Mouse (Mus musculus) liver, embryonic 14.5 days (tissue): ENCODE results near the gene Kcnj6. TPM values are rescaled to one million over a fixed set of nuclear protein-coding genes. Genes with fewer than 3 reads are reported as not detected.

Experiments
- ATAC-seq: fragments of 200-750 bp; cut with Nextera tagmentation; 2 replicates; pipeline ENCODE4 v1.8.0; 2017; ENCODE audit warnings: moderate number of reproducible peaks, mild to moderate bottlenecking, moderate library complexity; ENCODE audit not compliant: insufficient read depth
- DNase-seq, 3 experiments: peaks; one replicate each; pipeline ENCODE4 v3.0.0-alpha.2; 2012 to 2013; ENCODE audit warnings: low read depth in 3 of 3, low spot score in 3 of 3
- H3K27ac ChIP-seq: fragments of 300-500 bp; sonication (generic); 2 replicates; pipeline ENCODE4 v1.5.1; 2014; ENCODE audit warnings: moderate library complexity, mild to moderate bottlenecking, control low read depth, inconsistent platforms
- H3K27me3 ChIP-seq: fragments of 300-500 bp; sonication (generic); 2 replicates; pipeline ENCODE4 v1.6.1; 2014; ENCODE audit warnings: mild to moderate bottlenecking, low read length, moderate library complexity; ENCODE audit not compliant: control insufficient read depth, insufficient read depth
- H3K36me3 ChIP-seq: fragments of 300-500 bp; sonication (generic); replicated peaks from 2 replicates; pipeline ENCODE4 v1.6.1; 2014; ENCODE audit warnings: low read depth; ENCODE audit not compliant: control insufficient read depth, insufficient read depth
- H3K4me1 ChIP-seq, 2 experiments: fragments of 200-500 bp in 1 of 2; fragments of 300-500 bp in 1 of 2; sonication (generic) in 1 of 2; replicated peaks; 2 replicates each; pipeline ENCODE4 v1.6.1; 2012 to 2014; ENCODE audit warnings: antibody characterized with exemption in 1 of 2, inconsistent platforms in 1 of 2, low read length in 1 of 2; ENCODE audit not compliant: control insufficient read depth in 2 of 2, insufficient read depth in 2 of 2
- H3K4me2 ChIP-seq: fragments of 300-500 bp; sonication (generic); 2 replicates; pipeline ENCODE4 v1.6.1; 2014; ENCODE audit warnings: low read depth, mild to moderate bottlenecking, control low read depth, moderate library complexity
- H3K4me3 ChIP-seq, 2 experiments: fragments of 200-500 bp in 1 of 2; fragments of 300-500 bp in 1 of 2; sonication (generic) in 1 of 2; 2 replicates each; pipeline ENCODE4 v1.5.1; 2012 to 2014; ENCODE audit warnings: low read depth in 2 of 2, low read length in 2 of 2, mild to moderate bottlenecking in 2 of 2, control low read depth in 1 of 2, inconsistent platforms in 1 of 2, moderate library complexity in 1 of 2; ENCODE audit not compliant: insufficient read depth in 1 of 2
- H3K9ac ChIP-seq: fragments of 300-500 bp; sonication (generic); replicated peaks from 2 replicates; pipeline ENCODE4 v1.6.1; 2014; ENCODE audit warnings: mild to moderate bottlenecking, control low read depth, moderate library complexity
- H3K9me3 ChIP-seq: fragments of 300-500 bp; sonication (generic); 2 replicates; pipeline ENCODE4 v1.6.1; 2016; ENCODE audit warnings: low read length, mixed read lengths; ENCODE audit not compliant: control insufficient read depth
- CTCF ChIP-seq: IDR thresholded peaks from 2 replicates; pipeline ENCODE4 v1.5.1; 2016; ENCODE audit warnings: antibody characterized with exemption, low read depth, control low read depth
- EP300 ChIP-seq: IDR thresholded peaks from 2 replicates; pipeline ENCODE4 v1.6.1; 2016; ENCODE audit warnings: antibody characterized with exemption, low read depth
- WGBS: fragments of 180-500 bp; shearing (Covaris S2); extraction: QIAGEN DNeasy Blood & Tissue Kit; methylation state at CpG from one replicate; pipeline ENCODE4 v1.1.7; 2014; ENCODE audit not compliant: insufficient replicate concordance; 5-methylcytosine and 5-hydroxymethylcytosine counted together
- polyA plus RNA-seq, 2 experiments: library from polyadenylated mRNA; depleted of rRNA in 1 of 2; stranded (reverse) in 1 of 2; unstranded in 1 of 2; fragments of >200 nt; fragmentation: Nextera tagmentation in 1 of 2; extraction: Ambion mirVana in 1 of 2; gene quantifications; 2 replicates each; pipeline versions ENCODE4 v1.2.1 to v1.2.3; 2012 to 2014

Kcnj6 gene
- polyA plus RNA-seq, 2 experiments: not detected

DNA sequence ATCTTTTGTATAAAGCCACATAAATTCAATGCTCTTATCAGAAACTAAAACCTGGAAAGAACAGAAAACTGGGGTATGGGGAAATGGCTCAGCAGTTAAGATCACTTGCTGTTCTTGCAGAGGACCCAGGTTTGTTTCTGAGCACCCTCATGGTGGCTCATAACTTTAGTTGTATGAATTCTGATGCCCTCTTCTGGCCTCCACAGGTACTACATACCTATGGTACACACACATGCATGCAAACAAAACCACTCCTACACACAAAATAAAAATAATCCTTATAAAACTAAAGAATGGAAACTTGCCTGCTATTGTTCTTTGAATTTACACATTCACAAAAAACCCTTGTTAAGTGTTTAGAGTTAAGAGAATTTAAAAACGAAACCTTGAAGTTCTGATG, 131.7 kb downstream of the Kcnj6 start:
- no peak overlapping the region for H3K4me3 ChIP-seq
- H3K27me3 ChIP-seq: no peaks in the 10 kb centered on the region
- no peak for TF ChIP-seq CTCF
- no peak for TF ChIP-seq EP300
- H3K27ac ChIP-seq: no peak overlapping the region
- no peaks in the 10 kb centered on the region for H3K4me1 ChIP-seq
- DNase-seq (no peak), ATAC-seq (no peak)
- H3K36me3 ChIP-seq: no peaks in the 10 kb centered on the region
- H3K9me3 ChIP-seq: no peaks in the 10 kb centered on the region
- whole genome bisulfite sequencing: 46% methylated on average over 1 of the region's 1 CpGs
- no peak overlapping the region for H3K9ac ChIP-seq
- no peak overlapping the region for H3K4me2 ChIP-seq

DNA sequence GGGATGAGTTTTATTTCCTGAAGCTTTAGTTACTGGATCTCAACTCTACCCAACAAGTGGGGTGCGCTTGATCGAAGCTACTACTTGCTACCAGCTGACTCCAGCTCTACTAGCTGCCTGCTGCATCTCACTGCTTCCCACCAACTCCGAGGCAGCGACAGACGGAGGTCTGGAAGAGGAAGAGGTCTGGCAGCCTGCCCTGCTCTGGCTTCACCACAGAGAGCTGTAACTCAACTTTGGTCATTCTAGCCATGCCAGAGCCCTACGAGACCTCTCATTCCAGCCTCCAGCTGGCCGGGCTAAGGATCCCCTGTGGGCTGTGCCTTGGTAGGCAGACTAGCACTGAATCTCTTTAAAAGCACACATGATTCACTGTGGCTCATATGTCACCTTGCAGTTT, 132.4 kb downstream of the Kcnj6 start:
- TF ChIP-seq EP300: no peak
- TF ChIP-seq CTCF: no peak
- Histone ChIP-seq H3K9me3 (no peaks in the 10 kb centered on the region), H3K9ac (no peak overlapping the region), H3K4me1 (no peaks in the 10 kb centered on the region), H3K4me3 (no peak overlapping the region), H3K36me3 (no peaks in the 10 kb centered on the region), H3K4me2 (no peak overlapping the region), H3K27me3 (no peaks in the 10 kb centered on the region), H3K27ac (no peak overlapping the region)
- WGBS: 67% methylated on average over 7 of the region's 7 CpGs
- ATAC-seq (no peak), DNase-seq (no peak)

DNA sequence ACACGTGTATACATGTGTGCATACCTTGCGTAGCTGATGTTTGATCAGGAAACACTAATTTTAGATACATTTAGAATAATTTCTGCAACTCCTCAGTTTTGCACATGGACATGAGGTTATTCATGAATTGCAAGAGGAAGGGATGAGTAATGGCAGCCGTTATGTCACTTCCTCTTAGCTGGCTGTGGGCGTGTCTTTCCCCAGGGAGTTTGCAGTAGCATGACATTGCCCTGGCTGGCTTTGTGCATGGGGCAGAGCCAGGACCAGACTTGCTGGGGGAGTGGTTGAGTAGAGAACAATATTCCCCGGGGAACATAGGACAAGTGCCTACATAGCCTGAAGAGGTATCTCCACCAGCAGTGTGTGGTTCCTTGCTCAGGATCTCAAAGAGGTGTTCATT, 134.0 kb downstream of the Kcnj6 start:
- no peak overlapping the region for H3K27ac ChIP-seq
- no peak overlapping the region for H3K9ac ChIP-seq
- H3K4me3 ChIP-seq: no peak overlapping the region
- no peaks in the 10 kb centered on the region for H3K4me1 ChIP-seq
- H3K27me3 ChIP-seq: no peaks in the 10 kb centered on the region
- 64% methylated on average over 5 of the region's 5 CpGs for WGBS
- ATAC-seq (no peak), DNase-seq (no peak)
- no peaks in the 10 kb centered on the region for H3K36me3 ChIP-seq
- no peak for TF ChIP-seq CTCF
- TF ChIP-seq EP300: no peak
- H3K4me2 ChIP-seq: no peak overlapping the region
- H3K9me3 ChIP-seq: no peaks in the 10 kb centered on the region

DNA sequence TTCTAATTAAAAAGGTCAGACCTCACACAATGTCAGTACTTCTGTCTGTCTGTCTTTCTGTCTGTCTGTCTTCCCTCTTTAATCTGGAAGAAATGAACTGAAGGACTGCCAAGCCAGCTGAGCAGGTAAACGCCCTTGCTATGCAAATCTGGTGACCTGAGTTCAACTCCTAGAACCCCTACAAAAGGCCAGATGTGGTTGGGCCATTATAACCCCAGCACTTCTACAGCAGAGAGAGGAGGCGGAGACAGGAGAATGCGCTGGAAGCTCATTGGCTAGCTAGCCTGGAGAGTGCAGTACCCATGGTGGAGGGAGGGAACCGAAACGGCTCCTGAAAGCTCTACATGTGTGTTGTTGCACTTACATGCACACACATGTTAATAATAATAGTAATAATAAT, 141.5 kb downstream of the Kcnj6 start:
- ATAC-seq (no peak), DNase-seq (no peak)
- Histone ChIP-seq H3K27ac (no peak overlapping the region), H3K4me3 (no peak overlapping the region), H3K9me3 (no peaks in the 10 kb centered on the region), H3K4me1 (no peaks in the 10 kb centered on the region), H3K4me2 (no peak overlapping the region), H3K36me3 (no peaks in the 10 kb centered on the region), H3K9ac (no peak overlapping the region), H3K27me3 (no peaks in the 10 kb centered on the region)
- TF ChIP-seq CTCF (no peak), EP300 (no peak)
- 78% methylated on average over 5 of the region's 5 CpGs for WGBS

DNA sequence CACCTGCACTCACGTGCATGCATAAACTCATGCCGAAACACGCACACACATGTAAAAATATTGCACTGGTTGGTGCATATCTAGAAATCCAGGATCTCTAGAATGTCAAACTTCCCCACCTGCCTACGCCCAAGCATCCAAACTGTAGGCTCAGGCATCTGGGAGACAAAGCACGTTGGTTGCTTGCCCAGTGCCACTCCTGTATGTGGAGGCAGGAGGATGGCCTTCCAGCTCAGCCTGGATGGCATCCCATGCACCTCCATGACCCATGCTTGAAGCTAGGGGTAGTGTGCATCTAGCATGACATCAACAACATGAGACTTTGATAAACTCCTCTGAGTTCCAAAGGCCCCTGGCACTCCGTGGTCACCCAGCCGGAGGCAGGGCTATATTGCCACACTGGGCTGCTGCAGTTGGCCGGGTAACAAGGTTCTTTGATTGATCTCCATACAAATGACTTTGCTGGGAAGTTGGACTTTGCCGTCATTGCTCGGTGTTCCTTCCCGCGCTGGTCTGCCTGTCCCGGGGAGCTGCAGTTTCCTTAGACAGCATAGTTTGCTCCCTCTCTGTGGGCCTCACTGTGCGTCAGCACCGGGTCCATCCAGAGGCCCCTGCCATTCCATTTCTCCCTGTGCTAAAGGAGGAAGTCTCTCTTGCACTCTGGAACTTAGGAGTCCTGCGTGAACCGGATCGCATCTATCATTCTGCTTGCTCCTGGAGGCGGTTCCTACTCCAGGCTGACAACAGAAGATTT, 144.9 kb downstream of the Kcnj6 start:
- H3K4me2 ChIP-seq: no peak overlapping the region
- no peaks in the 10 kb centered on the region for H3K27me3 ChIP-seq
- no peak overlapping the region for H3K9ac ChIP-seq
- no peaks in the 10 kb centered on the region for H3K9me3 ChIP-seq
- WGBS: 66% methylated on average over 19 of the region's 19 CpGs
- no peak overlapping the region for H3K4me3 ChIP-seq
- no peak for DNase-seq
- TF ChIP-seq CTCF (no peak), EP300 (no peak)
- no peak overlapping the region for H3K27ac ChIP-seq
- ATAC-seq: no peak
- H3K4me1 ChIP-seq: no peaks in the 10 kb centered on the region
- no peaks in the 10 kb centered on the region for H3K36me3 ChIP-seq
